Mouse (Mus musculus): ENCODE data around the gene Zfp318.

Gene Zfp318

GRCm38 (mm10) chr17:46444839-46445579, 61.5 kb downstream of the Zfp318 start:
- in situ Hi-C loops (cut with MboI; ENCODE audit: low sequenced_read_pairs), result no loop called here

GRCm38 (mm10) chr17:46446264-46446663, 62.7 kb downstream of the Zfp318 start:
- in situ Hi-C loops (cut with MboI; ENCODE audit: low sequenced_read_pairs), result no loop called here

- in situ Hi-C loops (cut with MboI; ENCODE audit: low sequenced_read_pairs), result no loop called here
These were observed 69.2 kb downstream of the Zfp318 start for GRCm38 (mm10) chr17:46452683-46453082.

- in situ Hi-C loops (cut with MboI; ENCODE audit: low sequenced_read_pairs), result no loop called here
These were observed 69.9 kb downstream of the Zfp318 start for GRCm38 (mm10) chr17:46453302-46453948.

GRCm38 (mm10) chr17:46453970-46454411, 70.5 kb downstream of the Zfp318 start:
- in situ Hi-C loops (cut with MboI; ENCODE audit: low sequenced_read_pairs), result no loop called here

- in situ Hi-C loops (cut with MboI; ENCODE audit: low sequenced_read_pairs), result no loop called here
These were observed 71.0 kb downstream of the Zfp318 start for GRCm38 (mm10) chr17:46454539-46454938.

- in situ Hi-C loops (cut with MboI; ENCODE audit: low sequenced_read_pairs), result no loop called here
These were observed 71.7 kb downstream of the Zfp318 start for GRCm38 (mm10) chr17:46455110-46455691.

- in situ Hi-C loops (cut with MboI; ENCODE audit: low sequenced_read_pairs), result no loop called here
These were observed 74.3 kb downstream of the Zfp318 start for GRCm38 (mm10) chr17:46457791-46458190.

- in situ Hi-C loops (cut with MboI; ENCODE audit: low sequenced_read_pairs), result no loop called here
These were observed 74.9 kb downstream of the Zfp318 start for GRCm38 (mm10) chr17:46458439-46458838.

- in situ Hi-C loops (cut with MboI; ENCODE audit: low sequenced_read_pairs), result no loop called here
These were observed 77.1 kb downstream of the Zfp318 start for GRCm38 (mm10) chr17:46460673-46461072.

GRCm38 (mm10) chr17:46461347-46461746, 77.8 kb downstream of the Zfp318 start:
- in situ Hi-C loops (cut with MboI; ENCODE audit: low sequenced_read_pairs), result no loop called here

GRCm38 (mm10) chr17:46462226-46462625, 78.7 kb downstream of the Zfp318 start:
- in situ Hi-C loops (cut with MboI; ENCODE audit: low sequenced_read_pairs), result no loop called here

- in situ Hi-C loops (cut with MboI; ENCODE audit: low sequenced_read_pairs), result no loop called here
These were observed 84.3 kb downstream of the Zfp318 start for GRCm38 (mm10) chr17:46467830-46468229.

All from CH12F3 (cell line).